Mouse (Mus musculus) brain, embryonic 14.5 days (tissue): Measurements from ENCODE around the gene Krt2.

ENCODE experiments used
- CTCF ChIP-seq: fragments of 200-500 bp; IDR thresholded peaks from 2 replicates; pipeline ENCODE4 v1.5.1; 2012; ENCODE audit warnings: inconsistent platforms, mild to moderate bottlenecking, moderate library complexity, borderline replicate concordance; ENCODE audit not compliant: insufficient read depth, insufficient read length; ENCODE audit errors: extremely low read depth
- POLR2A ChIP-seq: fragments of 200-500 bp; IDR thresholded peaks from 2 replicates; pipeline ENCODE4 v1.6.1; 2012; ENCODE audit warnings: mild to moderate bottlenecking, inconsistent platforms, borderline replicate concordance; ENCODE audit not compliant: poor library complexity, insufficient read depth, insufficient read length, severe bottlenecking; ENCODE audit errors: extremely low read depth

GRCm38 (mm10) chr15:101790867-101791266 is 27.1 kb downstream of the Krt2 start:
- TF ChIP-seq POLR2A (no peak), CTCF (no peak)
